Mouse (Mus musculus): Measurements from ENCODE around the gene Zic1.

GRCm38 (mm10) chr9:91368150-91368549 lies 2.5 kb upstream of the Zic1 start:
- no peak for TF ChIP-seq POLR2A (IDR thresholded peaks at IDR 0.05; ENCODE audit: insufficient read depth, low read depth, low read length)
- TF ChIP-seq CTCF (IDR thresholded peaks at IDR 0.05; ENCODE audit: insufficient read depth, low read depth, low read length), result no peak

Data from olfactory bulb, adult 2 months (tissue).